Mouse (Mus musculus) gastrocnemius, postnatal 10 days (tissue): ENCODE results near the gene CN725425. TPM values are rescaled to one million over a fixed set of nuclear protein-coding genes. Genes with fewer than 3 reads are reported as not detected.

ENCODE experiments used
- total RNA-seq, 2 experiments: library from RNA; stranded (reverse); gene quantifications; 2 replicates each; pipeline ENCODE4 v1.2.3; 2021

Gene CN725425
- total RNA-seq, 2 experiments from 2014 or later = 0.12 TPM; not detected in 1

Other genes starting within 250 kb of the CN725425 start
- gene Kif21a, start 149.5 kb upstream of the CN725425 start, total RNA-seq = 1 to 10 TPM; 5.8 to 6.6 TPM
- gene Abcd2, start 7.7 kb upstream of the CN725425 start, total RNA-seq = 10 to 100 TPM; 14.2 to 16.7 TPM